ENCODE assay signal across 12 mouse cellular contexts in the genomic region with DNA sequence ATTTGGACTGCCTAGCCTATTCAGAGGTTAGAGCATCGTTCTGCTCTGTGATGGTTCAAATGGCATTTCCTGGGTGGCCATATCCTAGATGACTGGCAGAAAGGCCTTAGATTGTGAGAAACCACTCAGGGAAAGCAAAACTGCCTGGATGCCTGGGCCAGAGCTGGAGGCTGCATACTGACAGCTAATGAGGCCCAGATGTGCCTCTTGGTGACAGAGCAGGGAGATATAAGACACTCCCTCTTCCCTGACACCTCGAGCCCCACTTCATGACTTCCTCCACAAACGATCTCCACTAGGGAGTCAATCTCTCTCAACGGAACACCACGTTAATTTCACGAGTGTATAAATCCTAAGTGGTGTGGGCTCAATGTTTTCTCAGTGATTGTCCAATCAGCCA.
A peak's percentile ranks its signal among the peaks of the same experiment; 100 is the strongest.
DNase-seq lines count a peak whose midpoint lies in the region; ATAC-seq lines count a peak whose summit lies in the region.
"Had no signal": no experiment of that assay in that cellular context is flagged by ENCODE, and none has a peak within 500 bp of the region (broad histone marks: within the 10 kb centered on the region; RNA-seq: fewer than 3 reads in every experiment).

No protein-coding gene starts in this region.

- WGBS in hindbrain, embryonic 10.5 days, result 70% methylated on average over 6 of the region's 6 CpGs
- WGBS in hindbrain, embryonic 11.5 days, result 49% methylated on average over 6 of the region's 6 CpGs
- WGBS in limb, embryonic 12.5 days, result 10% methylated on average over 6 of the region's 6 CpGs

- H3K4me3 ChIP-seq in hindbrain, embryonic 10.5 days, result no peak overlapping the region
- H3K4me3 ChIP-seq in hindbrain, embryonic 11.5 days (ENCODE audit: low read depth, low read length), result no peak overlapping the region
- no peak overlapping the region for H3K4me3 ChIP-seq in limb, embryonic 12.5 days (replicated peaks)
- H3K4me3 ChIP-seq: liver, embryonic 12.5 days had no signal

- H3K4me2 ChIP-seq in hindbrain, embryonic 11.5 days (replicated peaks; ENCODE audit: low read depth, low read length), result no peak overlapping the region
- 0 out of 2 replicates have a peak overlapping the region, but pooled peaks have one; percentile 6 for H3K4me2 ChIP-seq in limb, embryonic 12.5 days
- H3K4me2 ChIP-seq: liver, embryonic 12.5 days had no signal

- no peaks in the 10 kb centered on the region for H3K36me3 ChIP-seq in hindbrain, embryonic 10.5 days
- H3K36me3 ChIP-seq in hindbrain, embryonic 11.5 days (ENCODE audit: control insufficient read depth, insufficient read depth, low read length), result no peaks in the 10 kb centered on the region
- no peaks in the 10 kb centered on the region for H3K36me3 ChIP-seq in limb, embryonic 12.5 days
- H3K36me3 ChIP-seq: liver, embryonic 12.5 days had no signal

- no peak overlapping the region for H3K9ac ChIP-seq in hindbrain, embryonic 11.5 days (ENCODE audit: low read depth, low read length)
- H3K9ac ChIP-seq in limb, embryonic 12.5 days (replicated peaks), result no peak overlapping the region
- H3K9ac ChIP-seq: liver, embryonic 12.5 days had no signal

- peak; percentile 38 for DNase-seq in hindbrain, embryonic 10.5 days (ENCODE audit: low spot score)
- DNase-seq in hindbrain, embryonic 11.5 days (ENCODE audit: low spot score), result no peak
- peak; percentile 72 for DNase-seq in 3T3-L1 (ENCODE audit: low read depth, low spot score)
- peak; percentile 29 for DNase-seq in embryo, embryonic 9.5 days (ENCODE audit: extremely low spot score)
- DNase-seq in cerebellum, adult 11 months, result no peak
- DNase-seq in yolk sac, embryonic 10.5 days (ENCODE audit: low spot score), result no peak
- DNase-seq: kidney, adult 9 months had no signal

- peaks cover 60% of the 10 kb centered on the region for H3K4me1 ChIP-seq in hindbrain, embryonic 10.5 days (replicated peaks)
- peaks cover 5% of the 10 kb centered on the region for H3K4me1 ChIP-seq in hindbrain, embryonic 11.5 days (replicated peaks; ENCODE audit: control insufficient read depth, insufficient read depth, low read length)
- peaks cover 89% of the 10 kb centered on the region for H3K4me1 ChIP-seq in limb, embryonic 12.5 days (replicated peaks)
- H3K4me1 ChIP-seq: liver, embryonic 12.5 days had no signal

- peak overlapping the region; percentile 70 for H3K27ac ChIP-seq in hindbrain, embryonic 10.5 days
- no peak overlapping the region for H3K27ac ChIP-seq in hindbrain, embryonic 11.5 days (ENCODE audit: low read depth, low read length)
- H3K27ac ChIP-seq in limb, embryonic 12.5 days, result peak overlapping the region; percentile 77
- H3K27ac ChIP-seq: liver, embryonic 12.5 days had no signal

- no peaks in the 10 kb centered on the region for H3K9me3 ChIP-seq in hindbrain, embryonic 10.5 days
- H3K9me3 ChIP-seq in hindbrain, embryonic 11.5 days (ENCODE audit: control insufficient read depth, low read length), result no peaks in the 10 kb centered on the region
- H3K9me3 ChIP-seq in limb, embryonic 12.5 days, result no peaks in the 10 kb centered on the region
- H3K9me3 ChIP-seq: liver, embryonic 12.5 days had no signal

- ATAC-seq in hindbrain, embryonic 11.5 days (ENCODE audit: low FRiP score), result no peak
- ATAC-seq in limb, embryonic 12.5 days (ENCODE audit: insufficient number of reproducible peaks, insufficient read depth, low FRiP score, low TSS enrichment, low read depth), result no peak
- no peak for ATAC-seq in activated CD4-positive, CD25-positive, alpha-beta regulatory T cell, adult 4 months
- ATAC-seq: CD4-positive, CD25-positive, alpha-beta regulatory T cell, adult 4 months; forebrain, embryonic 14.5 days; liver, embryonic 12.5 days had no signal

- no peaks in the 10 kb centered on the region for H3K27me3 ChIP-seq in hindbrain, embryonic 10.5 days (ENCODE audit: insufficient read depth, poor library complexity, severe bottlenecking)
- no peaks in the 10 kb centered on the region for H3K27me3 ChIP-seq in hindbrain, embryonic 11.5 days (ENCODE audit: control insufficient read depth, insufficient read depth, low read length)
- H3K27me3 ChIP-seq in limb, embryonic 12.5 days, result 0 out of 2 replicates have a peak, but pooled peaks cover 3% of the 10 kb centered on the region
- H3K27me3 ChIP-seq: liver, embryonic 12.5 days had no signal

Comparison
In these comparisons a context has a peak if more than half of its experiments do, and no peak if none do; other contexts are left out.
1. DNase-seq: peak in hindbrain, embryonic 10.5 days (single experiment), 3T3-L1 (single experiment) and embryo, embryonic 9.5 days (single experiment); none in hindbrain, embryonic 11.5 days (single experiment), cerebellum, adult 11 months (single experiment) and yolk sac, embryonic 10.5 days (single experiment).